Mouse (Mus musculus) midbrain, postnatal 0 days (tissue): ENCODE results near the gene St5. TPM values are rescaled to one million over a fixed set of nuclear protein-coding genes. Genes with fewer than 3 reads are reported as not detected.

Experiments
- ATAC-seq: fragments of 200-750 bp; cut with Nextera tagmentation; 2 replicates; pipeline ENCODE4 v1.8.0; 2017; ENCODE audit warnings: moderate number of reproducible peaks, mild to moderate bottlenecking, moderate TSS enrichment, moderate library complexity; ENCODE audit not compliant: low FRiP score
- DNase-seq: peaks from one replicate; pipeline ENCODE4 v3.0.0-alpha.2; 2015; ENCODE audit warnings: low spot score
- H3K27ac ChIP-seq: fragments of 300-500 bp; sonication (generic); 2 replicates; pipeline ENCODE4 v1.5.1; 2014; ENCODE audit warnings: low read depth, mild to moderate bottlenecking, low read length, mixed read lengths
- H3K27me3 ChIP-seq: fragments of 300-500 bp; sonication (generic); 2 replicates; pipeline ENCODE4 v1.6.1; 2014; ENCODE audit warnings: low read length, control low read depth, mixed read lengths; ENCODE audit not compliant: insufficient read depth
- H3K36me3 ChIP-seq: fragments of 300-500 bp; sonication (generic); 2 replicates; pipeline ENCODE4 v1.6.1; 2014; ENCODE audit warnings: low read length, control low read depth, mixed read lengths; ENCODE audit not compliant: insufficient read depth
- H3K4me1 ChIP-seq: fragments of 300-500 bp; sonication (generic); 2 replicates; pipeline ENCODE4 v1.6.1; 2014; ENCODE audit warnings: mild to moderate bottlenecking, control low read depth, antibody characterized with exemption, low read length, mixed read lengths; ENCODE audit not compliant: insufficient read depth
- H3K4me2 ChIP-seq: fragments of 300-500 bp; sonication (generic); 2 replicates; pipeline ENCODE4 v1.6.1; 2014; ENCODE audit warnings: low read depth, mild to moderate bottlenecking, low read length, mixed read lengths; ENCODE audit not compliant: poor library complexity, severe bottlenecking
- H3K4me3 ChIP-seq: fragments of 300-500 bp; sonication (generic); 2 replicates; pipeline ENCODE4 v1.5.1; 2014; ENCODE audit warnings: low read depth, mild to moderate bottlenecking, low read length, moderate library complexity
- H3K9ac ChIP-seq: fragments of 300-500 bp; sonication (generic); replicated peaks from 2 replicates; pipeline ENCODE4 v1.6.1; 2014; ENCODE audit warnings: mild to moderate bottlenecking, low read length, moderate library complexity, mixed read lengths; ENCODE audit not compliant: poor library complexity, severe bottlenecking
- H3K9me3 ChIP-seq: fragments of 300-500 bp; sonication (generic); 2 replicates; pipeline ENCODE4 v1.6.1; 2016; ENCODE audit warnings: low read length, control low read depth
- CTCF ChIP-seq: IDR thresholded peaks from 2 replicates; pipeline ENCODE4 v1.5.1; 2016; ENCODE audit warnings: antibody characterized with exemption, mild to moderate bottlenecking
- WGBS: fragments of 180-500 bp; shearing (Covaris S2); extraction: QIAGEN DNeasy Blood & Tissue Kit; methylation state at CpG from one replicate; pipeline ENCODE4 v1.1.7; 2014; 5-methylcytosine and 5-hydroxymethylcytosine counted together
- polyA plus RNA-seq: library from polyadenylated mRNA; unstranded; fragments of >200 nt; fragmentation: Nextera tagmentation; extraction: Ambion mirVana; gene quantifications from 2 replicates; pipeline ENCODE4 v1.2.1, GENCODE M21; 2015
- total RNA-seq: library from RNA; depleted of rRNA; stranded (reverse); fragments of >200 nt; gene quantifications from 2 replicates; pipeline ENCODE4 v1.2.3, GENCODE M21; 2014

Gene St5
- total and polyA plus RNA-seq, 2 experiments from 2014 or later: 14.4 to 48.3 TPM

DNA sequence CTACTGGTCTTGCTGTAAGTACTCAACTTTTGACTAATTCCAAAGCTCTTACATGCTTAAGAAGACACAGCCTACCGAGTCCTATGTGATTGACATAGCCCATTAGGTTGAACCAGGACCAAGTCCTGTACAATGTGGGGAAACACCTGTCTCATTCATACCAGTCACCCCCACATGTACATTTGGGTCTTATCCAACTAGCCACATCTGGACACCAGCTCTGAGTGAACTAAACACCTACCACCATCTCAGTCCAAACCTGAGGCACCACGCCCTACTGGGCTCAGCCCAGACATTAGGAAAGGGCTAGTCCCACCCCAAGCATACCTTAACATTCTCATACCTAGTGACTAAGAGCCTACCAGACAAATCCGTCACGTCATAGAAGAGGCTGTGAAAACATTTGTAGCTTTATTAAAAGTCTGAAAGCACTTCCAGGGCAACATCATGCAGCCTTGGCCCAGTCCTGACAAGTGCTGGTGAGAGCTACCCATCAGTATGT lies 135.0 kb downstream of the St5 start:
- no peaks in the 10 kb centered on the region for H3K36me3 ChIP-seq
- no peak for TF ChIP-seq CTCF
- no peak overlapping the region for H3K4me3 ChIP-seq
- H3K27ac ChIP-seq: no peak overlapping the region
- no peak overlapping the region for H3K9ac ChIP-seq
- H3K4me1 ChIP-seq: no peaks in the 10 kb centered on the region
- DNase-seq (no peak), ATAC-seq (no peak)
- H3K27me3 ChIP-seq: no peaks in the 10 kb centered on the region
- H3K4me2 ChIP-seq: no peak overlapping the region
- no peaks in the 10 kb centered on the region for H3K9me3 ChIP-seq
- WGBS: 94% methylated on average over 4 of the region's 4 CpGs

DNA sequence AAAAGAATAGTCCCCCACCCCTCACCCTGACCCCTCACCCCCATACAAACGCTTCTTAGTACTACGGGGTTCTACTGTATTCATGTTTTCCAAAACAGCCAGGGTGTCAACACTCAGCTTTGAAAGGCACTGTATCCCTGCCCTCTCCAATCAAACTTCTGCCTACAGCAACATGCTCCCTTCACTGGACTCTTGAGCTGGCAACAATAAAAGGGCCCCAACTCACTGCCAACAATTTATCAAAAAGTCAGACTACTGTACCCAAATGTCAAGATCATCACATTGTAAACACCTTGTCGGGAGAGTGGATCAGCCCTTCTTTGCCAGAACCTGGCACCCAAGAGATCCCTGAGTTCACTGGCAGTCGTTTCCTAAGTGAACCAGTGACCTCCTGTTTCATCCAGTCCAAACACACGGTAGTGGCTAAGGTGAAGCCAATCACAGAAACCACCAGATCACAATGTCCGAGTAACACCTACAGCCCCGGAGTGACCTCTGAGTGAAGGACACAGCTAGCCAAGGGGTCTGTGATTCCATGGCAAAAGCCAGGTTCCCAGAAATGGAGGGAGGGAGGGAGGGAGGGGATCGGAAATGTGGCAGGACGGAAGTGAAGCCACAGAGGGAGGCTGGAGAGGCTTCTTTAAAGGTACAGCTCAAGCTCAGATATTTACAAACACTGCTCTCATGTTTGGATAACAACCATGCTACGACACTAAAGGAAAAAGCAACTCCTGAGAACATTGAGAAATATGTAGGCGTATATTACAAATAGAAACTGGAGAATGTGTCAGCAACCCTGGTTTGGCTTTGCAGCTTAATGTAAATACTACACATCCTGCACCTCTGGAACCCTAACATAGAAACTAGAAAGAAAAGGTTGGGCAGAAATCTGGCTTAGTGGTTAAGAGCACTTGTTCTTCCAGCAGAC lies 136.3 kb downstream of the St5 start:
- WGBS: 87% methylated on average over 11 of the region's 11 CpGs
- Histone ChIP-seq H3K36me3 (no peaks in the 10 kb centered on the region), H3K9ac (no peak overlapping the region), H3K27ac (no peak overlapping the region), H3K4me3 (no peak overlapping the region), H3K9me3 (no peaks in the 10 kb centered on the region), H3K4me2 (no peak overlapping the region), H3K27me3 (no peaks in the 10 kb centered on the region), H3K4me1 (no peaks in the 10 kb centered on the region)
- no peak for ATAC-seq
- no peak for TF ChIP-seq CTCF
- DNase-seq: no peak

DNA sequence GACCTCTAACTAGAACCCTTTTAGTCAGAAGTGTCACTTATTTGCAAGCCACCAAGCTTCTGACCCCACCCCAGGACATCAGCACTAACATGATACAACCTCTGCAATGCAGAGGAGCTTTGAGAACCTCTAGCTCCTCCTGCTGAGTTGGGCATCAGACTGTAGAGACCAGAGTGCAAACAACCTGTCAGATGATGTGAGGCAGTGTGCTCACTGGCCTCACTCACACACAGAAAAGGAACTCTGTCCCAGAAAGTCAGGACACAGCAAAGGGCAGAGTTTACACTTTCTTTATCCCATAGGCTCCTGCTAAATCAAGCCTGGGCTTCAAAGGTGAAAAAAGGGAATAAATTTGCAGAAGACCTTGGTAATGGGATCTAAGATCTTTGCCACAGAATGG lies 137.1 kb downstream of the St5 start:
- no peaks in the 10 kb centered on the region for H3K4me1 ChIP-seq
- no peak overlapping the region for H3K9ac ChIP-seq
- ATAC-seq (no peak), DNase-seq (no peak)
- H3K36me3 ChIP-seq: no peaks in the 10 kb centered on the region
- TF ChIP-seq CTCF: no peak
- no peak overlapping the region for H3K4me3 ChIP-seq
- no peaks in the 10 kb centered on the region for H3K27me3 ChIP-seq
- H3K4me2 ChIP-seq: no peak overlapping the region
- no peak overlapping the region for H3K27ac ChIP-seq
- H3K9me3 ChIP-seq: no peaks in the 10 kb centered on the region

DNA sequence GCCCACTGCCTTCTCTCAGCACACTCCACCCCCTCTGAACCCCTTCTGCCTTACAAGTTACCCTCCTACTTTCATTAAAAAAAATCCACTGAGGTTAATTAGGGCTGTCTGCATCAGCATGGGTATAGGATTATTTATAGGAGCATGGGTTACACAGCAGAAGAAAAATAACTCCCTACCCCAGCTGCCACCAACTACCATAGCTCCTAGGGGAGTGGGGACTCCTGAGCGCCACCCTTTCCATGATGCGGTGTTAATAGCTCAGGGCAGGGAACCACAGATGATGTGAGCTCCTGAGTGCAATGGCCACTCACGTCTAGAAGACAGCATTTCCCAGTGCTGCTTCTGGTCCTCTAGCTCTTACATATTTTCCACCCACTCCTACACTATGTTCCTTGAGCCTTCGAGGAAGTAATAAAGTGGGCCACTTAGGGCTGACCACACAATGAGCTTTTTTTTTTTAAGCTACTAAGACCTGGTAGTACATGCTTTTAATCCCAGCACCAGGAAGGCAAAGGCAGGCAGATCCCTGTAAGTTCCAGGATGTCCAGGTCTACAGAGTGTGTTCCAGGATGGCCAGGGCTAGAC lies 139.5 kb downstream of the St5 start:
- 82% methylated on average over 4 of the region's 4 CpGs for whole genome bisulfite sequencing
- DNase-seq (no peak), ATAC-seq (no peak)
- no peak overlapping the region for H3K4me2 ChIP-seq
- no peak overlapping the region for H3K4me3 ChIP-seq
- no peaks in the 10 kb centered on the region for H3K36me3 ChIP-seq
- no peak for TF ChIP-seq CTCF
- H3K27me3 ChIP-seq: no peaks in the 10 kb centered on the region
- H3K9me3 ChIP-seq: no peaks in the 10 kb centered on the region
- no peaks in the 10 kb centered on the region for H3K4me1 ChIP-seq
- H3K27ac ChIP-seq: no peak overlapping the region
- no peak overlapping the region for H3K9ac ChIP-seq

DNA sequence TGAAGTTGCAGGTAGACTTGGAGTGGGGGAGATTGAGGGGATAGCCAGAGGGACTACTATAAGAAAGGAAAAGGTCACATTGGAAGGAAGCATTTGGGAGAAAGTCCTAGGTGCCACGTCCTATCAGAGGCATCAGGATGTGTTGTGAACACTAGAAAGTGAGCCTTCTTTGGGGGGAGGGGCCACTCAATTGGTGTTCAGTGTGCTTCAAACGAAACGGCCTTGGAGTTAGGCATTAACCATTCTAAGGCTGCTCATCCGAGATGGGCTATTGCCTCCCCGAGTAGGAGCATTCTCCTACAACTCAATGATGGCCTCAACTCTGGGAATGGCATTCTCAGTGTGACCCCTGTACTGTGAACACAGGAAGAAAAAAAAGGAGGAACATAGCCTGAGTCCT lies 140.7 kb downstream of the St5 start:
- H3K9me3 ChIP-seq: no peaks in the 10 kb centered on the region
- no peak overlapping the region for H3K9ac ChIP-seq
- no peak overlapping the region for H3K4me3 ChIP-seq
- ATAC-seq (no peak), DNase-seq (no peak)
- no peak overlapping the region for H3K27ac ChIP-seq
- no peaks in the 10 kb centered on the region for H3K27me3 ChIP-seq
- H3K36me3 ChIP-seq: no peaks in the 10 kb centered on the region
- no peak overlapping the region for H3K4me2 ChIP-seq
- WGBS: 70% methylated on average over 5 of the region's 5 CpGs
- no peak for TF ChIP-seq CTCF
- H3K4me1 ChIP-seq: no peaks in the 10 kb centered on the region

DNA sequence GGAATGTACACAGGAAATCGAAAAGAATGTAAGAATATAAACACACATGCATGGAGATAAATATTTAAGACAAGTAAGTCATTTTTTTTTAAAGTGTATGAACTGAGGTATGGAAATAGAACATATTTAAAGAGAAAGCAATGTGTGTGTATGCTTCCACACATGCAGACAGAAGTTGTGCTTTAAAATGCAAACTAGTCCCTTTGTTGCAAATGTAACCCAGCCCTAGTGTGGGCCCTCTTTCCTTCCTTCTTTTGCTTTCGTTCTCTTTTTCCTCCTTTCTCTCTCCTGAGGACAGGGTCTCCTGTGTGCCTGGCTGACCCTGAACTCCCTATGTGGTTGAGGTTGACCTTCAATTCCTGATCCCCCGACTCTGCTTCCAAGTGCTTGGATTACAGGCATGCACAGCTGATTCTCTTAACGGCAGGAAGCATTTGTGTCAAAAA lies 141.2 kb downstream of the St5 start:
- 47% methylated on average over 4 of the region's 4 CpGs for WGBS
- DNase-seq (no peak), ATAC-seq (no peak)
- Histone ChIP-seq H3K27ac (no peak overlapping the region), H3K9ac (no peak overlapping the region), H3K36me3 (no peaks in the 10 kb centered on the region), H3K4me2 (no peak overlapping the region), H3K27me3 (no peaks in the 10 kb centered on the region), H3K4me1 (no peaks in the 10 kb centered on the region), H3K4me3 (no peak overlapping the region), H3K9me3 (no peaks in the 10 kb centered on the region)
- TF ChIP-seq CTCF: no peak
